Mouse (Mus musculus): ENCODE measurements at regions not wholly inside any gene's neighbourhood (a gene's known extent, or its start where the extent isn't known, plus 50 kb on each side); places are given as distances from the start of the nearest gene placed in this dataset.

- TF ChIP-seq EP300 (IDR thresholded peaks at IDR 0.05; ENCODE audit: insufficient read depth, low read depth, low read length) (no peak), CTCF (IDR thresholded peaks at IDR 0.05; ENCODE audit: low read depth, low read length) (no peak), POLR2A (IDR thresholded peaks at IDR 0.05; ENCODE audit: insufficient read depth, low read length) (no peak)
These were observed 659.8 kb upstream of the Gria3 start for GRCm38 (mm10) chrX:40740701-40741344.
